Mouse (Mus musculus) E14TG2a.4 (cell line): Measurements from ENCODE around the gene Gjb3.

Experiments
- CTCF ChIP-seq: conservative IDR thresholded peaks from 2 replicates; pipeline ENCODE4 v1.5.1; 2014; ENCODE audit warnings: low read length
- NANOG ChIP-seq: IDR thresholded peaks from 2 replicates; pipeline ENCODE4 v1.6.1; 2014; ENCODE audit warnings: borderline replicate concordance, low read length, mixed read lengths
- POU5F1 ChIP-seq: IDR thresholded peaks from 2 replicates; pipeline ENCODE4 v1.6.1; 2014; ENCODE audit warnings: low read length, borderline replicate concordance

- no peak for TF ChIP-seq CTCF
- TF ChIP-seq NANOG, result no peak
- no peak for TF ChIP-seq POU5F1
These were observed 893 bp downstream of the Gjb3 start for GRCm38 (mm10) chr4:127329751-127330150.
